Mouse (Mus musculus): ENCODE results near the gene Serpina9. TPM values are rescaled to one million over a fixed set of nuclear protein-coding genes. Genes with fewer than 3 reads are reported as not detected.

Gene Serpina9
- total and polyA plus RNA-seq, 2 experiments, result 0.18 to 1.3 TPM

DNA sequence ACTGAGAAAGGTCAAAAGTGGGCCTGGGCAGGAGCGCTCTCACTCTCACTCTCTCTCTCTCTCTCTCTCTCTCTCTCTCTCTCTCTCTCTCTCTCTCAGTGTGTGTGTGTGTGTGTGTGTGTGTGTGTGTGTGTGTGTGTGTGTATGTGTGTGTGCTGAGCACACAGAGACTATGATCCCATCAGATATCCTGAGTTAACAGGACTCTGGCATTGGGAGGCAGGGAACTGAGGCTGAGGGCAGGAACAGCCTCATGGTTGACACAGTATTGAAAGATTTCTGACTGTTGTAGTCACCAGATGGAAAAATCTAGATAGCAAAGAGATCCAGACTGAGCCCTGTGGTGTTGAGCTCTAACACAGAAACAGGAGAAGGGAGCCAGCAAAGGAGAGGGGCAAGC is 20.2 kb upstream of the Serpina9 start:
- no peak overlapping the region for H3K4me3 ChIP-seq (ENCODE audit: insufficient read depth, low read depth, low read length)
- H3K27me3 ChIP-seq (ENCODE audit: control insufficient read depth, insufficient read depth, low read length), result no peaks in the 10 kb centered on the region
- H3K79me2 ChIP-seq (ENCODE audit: control insufficient read depth, insufficient read depth, low read length), result peaks cover 5% of the 10 kb centered on the region; the same call in 1 of the 2 replicates
- peak; percentile 93 for DNase-seq (ENCODE audit: extremely low read depth, low read depth, low spot score)
- 33% methylated on average over 1 of the region's 1 CpGs for WGBS
- peak overlapping the region; percentile 92 for H3K27ac ChIP-seq (replicated peaks; ENCODE audit: insufficient read depth, low read depth, low read length)
- H3K4me1 ChIP-seq (ENCODE audit: control insufficient read depth, insufficient read depth, low read length), result peaks cover 13% of the 10 kb centered on the region
- no peaks in the 10 kb centered on the region; the same call in 1 of the 2 replicates for H3K36me3 ChIP-seq (ENCODE audit: control insufficient read depth, insufficient read depth, low read length)
- TF ChIP-seq CTCF (IDR thresholded peaks at IDR 0.05; ENCODE audit: low read depth, low read length) (no peak), POLR2A (IDR thresholded peaks at IDR 0.05; ENCODE audit: extremely low read depth, insufficient read depth, low read length) (no peak)
- peak overlapping the region; percentile 64 for H3K9ac ChIP-seq (ENCODE audit: low read depth, low read length)

GRCm38 (mm10) chr12:104029986-104030385 is 16.4 kb upstream of the Serpina9 start:
- Histone ChIP-seq H3K4me1 (ENCODE audit: control insufficient read depth, insufficient read depth, low read length) (peaks cover 7% of the 10 kb centered on the region), H3K27me3 (ENCODE audit: control insufficient read depth, insufficient read depth, low read length) (no peaks in the 10 kb centered on the region), H3K27ac (replicated peaks; ENCODE audit: insufficient read depth, low read depth, low read length) (no peak overlapping the region), H3K79me2 (ENCODE audit: control insufficient read depth, insufficient read depth, low read length) (peaks cover 2% of the 10 kb centered on the region; the same call in 1 of the 2 replicates), H3K9ac (ENCODE audit: low read depth, low read length) (no peak overlapping the region), H3K4me3 (ENCODE audit: insufficient read depth, low read depth, low read length) (no peak overlapping the region), H3K36me3 (ENCODE audit: control insufficient read depth, insufficient read depth, low read length) (no peaks in the 10 kb centered on the region; the same call in 1 of the 2 replicates)
- no peak for DNase-seq (ENCODE audit: extremely low read depth, low read depth, low spot score)
- WGBS, result 47% methylated on average over 8 of the region's 8 CpGs
- TF ChIP-seq POLR2A (IDR thresholded peaks at IDR 0.05; ENCODE audit: extremely low read depth, insufficient read depth, low read length), result no peak
- TF ChIP-seq CTCF (IDR thresholded peaks at IDR 0.05; ENCODE audit: low read depth, low read length), result peak; percentile 85

DNA sequence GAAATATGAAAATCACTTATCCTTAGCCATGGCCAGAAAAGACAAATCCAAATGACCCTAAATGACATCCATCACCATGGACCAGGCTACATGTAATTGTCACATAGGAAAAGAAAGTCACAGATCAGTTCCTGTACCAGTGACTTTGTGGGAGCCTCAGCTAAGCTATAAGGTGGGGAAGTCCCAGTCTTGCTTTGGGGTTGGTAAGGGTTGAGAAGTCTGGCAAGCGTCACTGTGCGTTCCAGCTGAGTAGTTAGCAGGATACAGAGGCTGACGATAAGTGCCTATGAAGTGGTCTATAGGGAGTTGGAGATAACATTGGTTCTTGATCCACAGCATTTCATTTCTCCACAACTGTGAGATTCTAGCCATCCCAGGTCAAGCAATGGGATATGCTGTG is 1.7 kb upstream of the Serpina9 start:
- DNase-seq (ENCODE audit: extremely low read depth, low read depth, low spot score), result no peak
- Histone ChIP-seq H3K27me3 (ENCODE audit: control insufficient read depth, insufficient read depth, low read length) (no peaks in the 10 kb centered on the region), H3K4me1 (ENCODE audit: control insufficient read depth, insufficient read depth, low read length) (no peaks in the 10 kb centered on the region), H3K36me3 (ENCODE audit: control insufficient read depth, insufficient read depth, low read length) (no peaks in the 10 kb centered on the region), H3K79me2 (ENCODE audit: control insufficient read depth, insufficient read depth, low read length) (no peaks in the 10 kb centered on the region), H3K27ac (replicated peaks; ENCODE audit: insufficient read depth, low read depth, low read length) (no peak overlapping the region), H3K9ac (ENCODE audit: low read depth, low read length) (no peak overlapping the region), H3K4me3 (ENCODE audit: insufficient read depth, low read depth, low read length) (no peak overlapping the region)
- TF ChIP-seq CTCF (IDR thresholded peaks at IDR 0.05; ENCODE audit: low read depth, low read length) (no peak), POLR2A (IDR thresholded peaks at IDR 0.05; ENCODE audit: extremely low read depth, insufficient read depth, low read length) (no peak)
- 90% methylated on average over 3 of the region's 3 CpGs for WGBS

GRCm38 (mm10) chr12:104004689-104005088 is 8.9 kb downstream of the Serpina9 start:
- no peak overlapping the region for H3K4me3 ChIP-seq (ENCODE audit: insufficient read depth, low read depth, low read length)
- no peaks in the 10 kb centered on the region for H3K36me3 ChIP-seq (ENCODE audit: control insufficient read depth, insufficient read depth, low read length)
- peaks cover 11% of the 10 kb centered on the region for H3K4me1 ChIP-seq (ENCODE audit: control insufficient read depth, insufficient read depth, low read length)
- H3K79me2 ChIP-seq (ENCODE audit: control insufficient read depth, insufficient read depth, low read length), result no peaks in the 10 kb centered on the region
- H3K27ac ChIP-seq (replicated peaks; ENCODE audit: insufficient read depth, low read depth, low read length), result no peak overlapping the region
- TF ChIP-seq POLR2A (IDR thresholded peaks at IDR 0.05; ENCODE audit: extremely low read depth, insufficient read depth, low read length), result no peak
- peak; percentile 30; the same call in 1 of the 2 replicates for TF ChIP-seq CTCF (IDR thresholded peaks at IDR 0.05; ENCODE audit: low read depth, low read length)
- 87% methylated on average over 5 of the region's 5 CpGs for WGBS
- no peak overlapping the region for H3K9ac ChIP-seq (ENCODE audit: low read depth, low read length)
- DNase-seq (ENCODE audit: extremely low read depth, low read depth, low spot score), result no peak
- H3K27me3 ChIP-seq (ENCODE audit: control insufficient read depth, insufficient read depth, low read length), result no peaks in the 10 kb centered on the region

DNA sequence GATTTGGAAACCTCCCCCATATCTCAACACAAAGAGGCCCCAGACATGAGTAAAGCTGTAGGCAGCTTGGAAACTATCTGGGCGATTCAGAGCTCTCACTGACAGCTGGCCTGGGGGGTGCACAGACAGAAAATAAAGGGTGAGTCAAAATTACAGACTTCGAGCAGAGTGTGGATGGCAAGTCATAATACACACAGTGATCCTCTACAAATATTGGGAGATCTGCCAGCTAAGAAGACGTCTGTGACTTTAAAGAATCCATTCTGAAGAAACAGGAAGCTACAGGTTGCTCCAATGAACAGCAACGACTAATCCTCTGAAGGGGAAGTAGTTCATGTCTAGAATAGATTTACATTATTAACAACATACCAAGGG is 10.3 kb downstream of the Serpina9 start:
- peak overlapping the region; percentile 91 for H3K27ac ChIP-seq (replicated peaks; ENCODE audit: insufficient read depth, low read depth, low read length)
- TF ChIP-seq POLR2A (IDR thresholded peaks at IDR 0.05; ENCODE audit: extremely low read depth, insufficient read depth, low read length) (no peak), CTCF (IDR thresholded peaks at IDR 0.05; ENCODE audit: low read depth, low read length) (no peak)
- H3K79me2 ChIP-seq (ENCODE audit: control insufficient read depth, insufficient read depth, low read length), result no peaks in the 10 kb centered on the region
- no peak overlapping the region; the same call in 1 of the 2 replicates for H3K9ac ChIP-seq (ENCODE audit: low read depth, low read length)
- WGBS, result 7% methylated on average over 4 of the region's 4 CpGs
- H3K4me1 ChIP-seq (ENCODE audit: control insufficient read depth, insufficient read depth, low read length), result peaks cover 11% of the 10 kb centered on the region
- no peak overlapping the region for H3K4me3 ChIP-seq (ENCODE audit: insufficient read depth, low read depth, low read length)
- no peak for DNase-seq (ENCODE audit: extremely low read depth, low read depth, low spot score)
- no peaks in the 10 kb centered on the region for H3K36me3 ChIP-seq (ENCODE audit: control insufficient read depth, insufficient read depth, low read length)
- no peaks in the 10 kb centered on the region for H3K27me3 ChIP-seq (ENCODE audit: control insufficient read depth, insufficient read depth, low read length)

GRCm38 (mm10) chr12:104002569-104003237 is 10.9 kb downstream of the Serpina9 start:
- H3K9ac ChIP-seq (ENCODE audit: low read depth, low read length), result peak overlapping the region; percentile 60
- no peak for TF ChIP-seq POLR2A (IDR thresholded peaks at IDR 0.05; ENCODE audit: extremely low read depth, insufficient read depth, low read length)
- no peak for TF ChIP-seq CTCF (IDR thresholded peaks at IDR 0.05; ENCODE audit: low read depth, low read length)
- no peaks in the 10 kb centered on the region for H3K36me3 ChIP-seq (ENCODE audit: control insufficient read depth, insufficient read depth, low read length)
- WGBS, result 7% methylated on average over 10 of the region's 10 CpGs
- H3K4me3 ChIP-seq (ENCODE audit: insufficient read depth, low read depth, low read length), result no peak overlapping the region
- H3K79me2 ChIP-seq (ENCODE audit: control insufficient read depth, insufficient read depth, low read length), result no peaks in the 10 kb centered on the region
- H3K4me1 ChIP-seq (ENCODE audit: control insufficient read depth, insufficient read depth, low read length), result peaks cover 11% of the 10 kb centered on the region
- no peaks in the 10 kb centered on the region for H3K27me3 ChIP-seq (ENCODE audit: control insufficient read depth, insufficient read depth, low read length)
- peak; percentile 95 for DNase-seq (ENCODE audit: extremely low read depth, low read depth, low spot score)
- peak overlapping the region; percentile 91 for H3K27ac ChIP-seq (replicated peaks; ENCODE audit: insufficient read depth, low read depth, low read length)

Data from liver, adult 2 months (tissue).